Mouse (Mus musculus) hindlimb bud, embryonic 11.5 days (tissue): ENCODE measurements at regions not wholly inside any gene's neighbourhood (a gene's known extent, or its start where the extent isn't known, plus 50 kb on each side); places are given as distances from the start of the nearest gene placed in this dataset.
"Not testable (repeated sequence)": the region's sequence is repeated elsewhere in the genome, so short reads cannot be mapped to it uniquely, and the experiment has no call there.

ENCODE experiments used
- DNase-seq: peaks from one replicate; pipeline ENCODE4 v3.0.0-alpha.2; 2012; ENCODE audit warnings: low read depth, low spot score; ENCODE audit errors: extremely low spot score

- DNase-seq: no peak
These were observed 109.5 kb upstream of the Tns3 start for GRCm38 (mm10) chr11:8773862-8774261.

- DNase-seq: no peak
These were observed 108.9 kb upstream of the Tns3 start for GRCm38 (mm10) chr11:8773260-8773659.

DNA sequence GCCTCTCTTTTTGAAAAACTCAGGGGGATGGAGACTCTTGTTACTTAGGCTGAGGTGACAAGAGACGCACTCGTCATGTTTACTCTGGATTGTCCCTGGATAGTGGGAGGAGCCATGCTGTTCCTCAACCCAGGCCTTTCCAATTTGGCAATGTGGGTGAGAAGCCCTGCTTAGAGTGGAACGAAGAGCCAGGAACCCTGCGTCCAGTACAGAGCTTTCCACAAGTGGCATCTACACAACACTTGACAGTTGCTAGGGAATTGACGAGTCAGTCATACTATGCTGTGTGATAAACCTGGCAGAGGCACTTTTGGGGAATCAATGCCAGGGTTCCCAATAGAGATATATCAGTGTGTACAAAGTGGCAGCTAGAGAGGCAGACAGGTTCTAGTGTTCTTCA, 108.2 kb upstream of the Tns3 start:
- no peak for DNase-seq

GRCm38 (mm10) chr11:8768706-8769105, 104.4 kb upstream of the Tns3 start:
- not testable (repeated sequence) for DNase-seq

DNA sequence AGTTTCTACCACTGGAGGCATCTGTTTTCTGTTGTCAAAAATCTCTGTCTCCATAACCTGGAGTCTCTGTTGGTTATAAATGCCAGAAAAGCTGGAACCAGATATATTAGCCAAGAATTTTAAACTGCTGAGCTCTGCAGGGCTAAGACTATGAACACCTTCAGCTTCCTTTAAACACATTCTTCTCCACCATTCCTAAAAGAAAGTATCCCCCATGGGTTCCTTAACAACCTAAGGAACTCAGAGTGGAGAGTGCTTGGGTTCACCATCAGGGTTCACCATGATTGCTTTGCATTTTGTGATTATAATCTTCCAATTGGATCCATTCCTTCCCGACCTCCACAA, 101.2 kb upstream of the Tns3 start:
- no peak for DNase-seq

GRCm38 (mm10) chr11:8764861-8765540, 100.7 kb upstream of the Tns3 start:
- no peak for DNase-seq

DNA sequence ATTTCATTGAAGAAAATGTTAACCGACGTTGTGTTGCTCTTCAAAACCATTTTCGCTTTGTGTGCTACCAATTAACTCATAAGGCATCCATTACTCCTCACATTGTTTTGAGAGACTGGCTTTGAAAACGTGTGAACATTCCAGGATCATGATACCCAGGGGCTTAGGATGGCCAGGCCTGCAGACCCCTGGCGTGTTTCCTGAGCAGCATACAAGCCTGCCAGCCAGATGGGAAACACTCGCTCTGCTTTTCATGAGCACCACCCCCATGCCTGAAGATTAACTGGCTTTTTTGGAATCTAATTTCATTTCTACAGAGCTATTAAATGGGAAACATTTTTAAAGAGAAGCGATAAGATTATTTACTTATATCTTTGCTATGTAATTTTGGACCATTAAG, 99.1 kb upstream of the Tns3 start:
- DNase-seq: no peak

- DNase-seq: no peak
These were observed 97.8 kb upstream of the Tns3 start for GRCm38 (mm10) chr11:8762133-8762532.

GRCm38 (mm10) chr11:8761626-8762025, 97.3 kb upstream of the Tns3 start:
- peak; percentile 70 for DNase-seq

DNA sequence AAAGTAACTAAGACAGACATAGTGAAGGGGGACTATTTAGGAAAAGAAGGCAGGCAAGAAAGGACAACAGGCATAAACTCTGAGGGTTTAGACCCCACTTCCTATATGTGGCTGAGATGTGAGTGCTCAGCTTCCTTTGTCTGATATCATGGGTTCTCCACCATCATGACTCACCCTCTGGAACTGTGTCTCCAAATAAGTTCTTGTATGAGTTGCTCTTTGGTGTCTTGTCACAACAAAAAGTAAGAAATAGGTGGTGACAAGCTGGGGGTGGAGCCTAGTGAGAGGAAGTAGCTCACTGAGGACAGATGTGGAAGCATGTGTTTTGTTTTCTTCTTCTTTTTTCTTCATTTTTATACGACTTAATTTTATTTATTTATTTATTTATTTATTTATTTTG, 95.5 kb upstream of the Tns3 start:
- DNase-seq: no peak

DNA sequence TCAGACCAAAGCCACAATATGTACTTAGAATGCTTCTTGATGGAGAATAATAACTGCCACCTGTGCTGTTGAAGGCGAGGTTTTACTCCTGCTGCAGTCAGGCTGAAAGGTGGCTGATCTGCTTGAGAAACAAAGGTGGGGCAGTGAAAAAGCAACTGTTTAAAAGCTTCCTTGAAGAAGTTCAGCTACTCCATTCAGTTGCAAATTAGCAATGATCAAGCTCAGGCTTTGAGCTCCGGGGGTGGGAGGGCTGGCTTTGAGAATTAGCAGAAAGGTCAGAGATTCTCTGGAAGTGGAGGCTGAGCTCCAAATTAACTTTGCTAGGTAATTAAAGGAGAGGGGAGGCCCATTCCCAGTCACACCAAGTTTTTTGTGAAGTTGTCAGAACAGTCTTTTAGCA, 90.2 kb upstream of the Tns3 start:
- not testable (repeated sequence) for DNase-seq

DNA sequence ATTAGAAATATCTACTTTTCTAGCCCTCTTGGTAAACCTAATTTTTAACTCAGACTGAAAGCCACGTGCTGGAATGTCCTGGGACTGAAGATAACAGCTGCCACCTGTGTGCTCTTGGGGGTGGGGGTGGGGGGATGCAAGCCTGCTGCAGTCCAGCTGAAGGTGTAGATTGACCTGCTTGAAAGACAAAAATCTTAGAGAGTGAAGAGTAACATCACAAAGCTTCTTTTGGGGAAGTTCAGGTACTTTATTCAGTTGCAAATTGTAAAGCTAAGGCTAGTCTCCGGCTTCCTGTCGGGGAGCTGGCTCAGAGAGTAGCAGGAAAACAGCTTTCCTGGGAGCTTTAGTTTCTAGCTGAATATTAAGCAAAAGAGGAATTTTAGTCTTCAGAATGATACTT, 71.4 kb upstream of the Tns3 start:
- DNase-seq: not testable (repeated sequence)

- no peak for DNase-seq
These were observed 62.7 kb upstream of the Tns3 start for GRCm38 (mm10) chr11:8727007-8727406.

DNA sequence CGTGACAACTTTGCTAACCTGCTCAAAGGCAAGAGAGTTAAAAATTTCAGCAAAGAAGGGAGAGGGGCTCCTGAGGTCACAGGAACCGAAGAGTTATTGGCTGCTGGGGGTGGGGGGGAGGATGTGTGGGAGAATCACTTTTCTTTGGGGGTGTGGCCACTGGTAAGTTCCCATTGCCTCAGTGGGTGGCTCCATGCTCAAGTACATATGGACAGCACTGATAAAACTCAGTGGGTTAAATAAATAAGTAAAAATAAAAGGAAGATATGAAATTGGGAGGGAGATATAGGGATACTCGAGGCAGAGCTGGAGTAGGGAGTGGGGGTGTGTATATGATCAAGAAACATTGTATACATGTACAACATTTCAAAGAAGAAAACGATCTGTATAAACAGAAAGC, 61.2 kb upstream of the Tns3 start:
- no peak for DNase-seq

DNA sequence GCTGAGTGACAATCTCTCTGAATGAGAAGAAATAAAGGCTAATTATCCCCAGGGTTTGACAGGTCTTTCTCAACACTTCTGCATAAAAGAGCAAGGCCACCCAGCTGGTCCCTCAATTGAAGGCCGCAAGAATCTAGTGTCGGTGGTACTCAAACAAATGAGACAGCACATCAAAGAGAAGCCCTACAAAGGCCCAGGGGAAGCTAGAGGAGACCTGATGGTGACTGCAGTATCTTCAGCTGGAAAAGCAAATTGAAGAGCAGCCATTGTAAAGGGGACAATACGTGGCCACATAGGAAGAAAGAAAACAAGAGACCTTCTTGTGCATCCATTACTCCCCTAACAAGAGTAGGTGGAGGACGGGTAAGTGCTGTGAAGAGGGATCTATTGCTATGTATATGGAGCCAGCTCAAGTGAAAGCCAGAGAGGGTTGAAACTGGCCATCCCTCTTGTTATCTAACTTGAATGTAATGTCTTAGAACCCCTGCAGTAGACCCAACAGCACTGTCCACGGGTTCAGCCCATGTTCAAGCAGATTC, 58.8 kb upstream of the Tns3 start:
- DNase-seq: no peak

GRCm38 (mm10) chr11:8719211-8719966, 55.1 kb upstream of the Tns3 start:
- no peak for DNase-seq

DNA sequence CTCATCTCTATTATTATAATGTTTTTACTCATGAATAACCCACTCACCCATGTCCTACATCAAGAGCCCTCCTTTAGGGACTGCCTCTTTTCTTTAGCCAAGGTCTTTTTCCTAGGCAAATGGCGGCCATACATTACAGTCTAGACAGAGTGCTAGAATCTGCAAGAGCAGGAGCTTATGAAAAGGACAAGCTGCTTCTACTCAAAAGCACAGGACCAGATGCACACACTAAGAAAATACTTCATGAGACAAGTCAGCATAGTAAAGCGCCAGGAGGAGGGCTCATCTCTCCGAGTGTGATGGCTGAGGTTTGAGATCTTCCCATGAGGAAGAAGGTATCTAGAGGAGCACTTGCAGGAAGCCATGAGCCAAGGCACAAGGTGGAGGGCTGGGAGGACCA, 53.4 kb upstream of the Tns3 start:
- DNase-seq: no peak

- DNase-seq: no peak
These were observed 52.5 kb upstream of the Tns3 start for GRCm38 (mm10) chr11:8716858-8717257.

DNA sequence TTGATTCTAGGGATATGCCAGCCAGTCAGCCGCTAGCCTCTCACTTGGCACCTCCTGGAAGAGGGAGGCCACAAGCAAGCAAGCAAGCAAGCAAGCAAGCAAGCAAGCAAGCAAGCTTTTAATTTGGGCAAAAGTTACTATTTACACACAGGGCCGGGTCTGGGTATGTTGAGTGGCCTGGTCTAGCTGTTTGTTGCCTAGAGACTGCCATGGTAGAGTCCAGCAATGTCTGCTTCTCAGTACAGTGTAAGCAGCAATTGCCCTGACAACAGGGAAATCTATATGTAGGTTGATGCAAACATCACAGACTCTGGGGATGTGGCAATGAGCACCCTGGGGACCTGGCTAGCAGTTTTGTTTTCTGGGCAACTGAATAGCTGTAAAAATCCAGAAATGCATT, 51.4 kb upstream of the Tns3 start:
- DNase-seq: no peak
